Mouse (Mus musculus) central nervous system, embryonic 18 days (tissue): ENCODE data around the gene Znrf1. TPM values are rescaled to one million over a fixed set of nuclear protein-coding genes. Genes with fewer than 3 reads are reported as not detected.

Experiments used
- polyA plus RNA-seq: library from polyadenylated mRNA; depleted of rRNA; stranded (reverse); fragments of >200 nt; gene quantifications from 2 replicates; pipeline ENCODE4 v1.2.3, GENCODE M21; 2012; rRNA removed

Gene Znrf1
- polyA plus RNA-seq: 237 and 250 TPM in 2 replicates

GRCm38 (mm10) chr8:111536031-111536977 lies at the start of gene Znrf1:
Gene Znrf1 (plus strand): TSS chr8:111536097.

GRCm38 (mm10) chr8:111521713-111522429 lies 14.0 kb upstream of the Znrf1 start, which contains the start of gene Wdr59:
Gene Wdr59 (minus strand): TSS chr8:111522092.

GRCm38 (mm10) chr8:111630105-111630521 lies 94.2 kb downstream of the Znrf1 start, which contains the start of gene Ldhd:
Gene Ldhd (minus strand): TSS chr8:111630374.

GRCm38 (mm10) chr8:111643264-111644141 lies 107.6 kb downstream of the Znrf1 start, which contains the start of gene Zfp1:
Gene Zfp1 (plus strand): TSS chr8:111643401.

Other genes starting within 250 kb of the Znrf1 start
- 15.1 and 17.4 TPM in 2 replicates for gene Rfwd3, start 235.9 kb upstream of the Znrf1 start, polyA plus RNA-seq
- 0.59 and 0.71 TPM in 2 replicates for gene Mlkl, start 197.9 kb upstream of the Znrf1 start, polyA plus RNA-seq
- 0.27 and 0.60 TPM in 2 replicates for gene Fa2h, start 142.3 kb upstream of the Znrf1 start, polyA plus RNA-seq
- gene Wdr59, start 14.0 kb upstream of the Znrf1 start, polyA plus RNA-seq: 17.9 and 18.6 TPM in 2 replicates
- 1.8 and 2.4 TPM in 2 replicates for gene Ldhd, start 94.3 kb downstream of the Znrf1 start, polyA plus RNA-seq
- gene Zfp1, start 107.3 kb downstream of the Znrf1 start, polyA plus RNA-seq: 28.9 and 29.4 TPM in 2 replicates
- gene Ctrb1, start 154.9 kb downstream of the Znrf1 start, polyA plus RNA-seq: 0.11 and 0.13 TPM in 2 replicates
- 63.9 and 69.9 TPM in 2 replicates for gene Bcar1, start 207.7 kb downstream of the Znrf1 start, polyA plus RNA-seq